ENCODE assay signal across 9 mouse cellular contexts in the genomic region with DNA sequence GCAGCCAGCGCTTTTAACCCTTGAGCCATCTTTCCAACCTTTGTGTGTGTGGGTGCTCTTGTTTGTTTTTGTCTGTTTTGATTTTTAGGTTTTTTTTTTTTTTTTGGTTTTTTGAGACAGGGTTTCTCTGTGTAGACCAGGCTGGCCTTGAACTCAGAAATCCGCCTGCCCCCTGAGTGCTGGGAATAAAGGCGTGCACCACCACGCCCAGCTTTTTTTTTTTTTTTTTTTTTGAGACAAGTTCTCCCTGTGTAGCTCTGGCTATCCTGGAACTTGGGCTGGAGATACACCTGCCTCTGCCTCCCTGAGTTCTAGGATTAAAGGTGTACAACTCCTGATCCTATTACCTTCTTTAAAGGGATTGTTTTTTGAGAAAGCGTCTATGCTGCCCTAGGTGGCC. TPM values are rescaled to one million over a fixed set of nuclear protein-coding genes. Genes with fewer than 3 reads are reported as not detected.
DNase-seq lines count a peak whose midpoint lies in the region; ATAC-seq and TF ChIP-seq lines count a peak whose summit lies in the region.
"Had no signal": no experiment of that assay in that cellular context is flagged by ENCODE, and none has a peak within 500 bp of the region (broad histone marks: within the 10 kb centered on the region; RNA-seq: fewer than 3 reads in every experiment).

No protein-coding gene starts in this region.

- TF ChIP-seq CTCF in midbrain, postnatal 0 days (IDR thresholded peaks at IDR 0.05): no peak

- peak overlapping the region; percentile 85 for H3K4me3 ChIP-seq in kidney, embryonic 16.5 days (ENCODE audit: low read length)
- H3K4me3 ChIP-seq in embryonic facial prominence, embryonic 13.5 days: peak overlapping the region; percentile 99
- peak overlapping the region; percentile 94 for H3K4me3 ChIP-seq in limb, embryonic 10.5 days
- H3K4me3 ChIP-seq in midbrain, postnatal 0 days (ENCODE audit: low read depth, low read length): no peak overlapping the region

- H3K9ac ChIP-seq in kidney, embryonic 16.5 days (replicated peaks; ENCODE audit: low read length): peak overlapping the region; percentile 94
- peak overlapping the region; percentile 96 for H3K9ac ChIP-seq in embryonic facial prominence, embryonic 13.5 days
- H3K9ac ChIP-seq in midbrain, postnatal 0 days (replicated peaks; ENCODE audit: low read length, poor library complexity, severe bottlenecking): no peak overlapping the region

- ATAC-seq in kidney, embryonic 16.5 days (ENCODE audit: low FRiP score, low TSS enrichment): no peak
- ATAC-seq in embryonic facial prominence, embryonic 13.5 days (ENCODE audit: insufficient number of reproducible peaks, insufficient read depth, low FRiP score, low TSS enrichment, low read depth): no peak
- no peak for ATAC-seq in midbrain, postnatal 0 days (ENCODE audit: low FRiP score)

- no peaks in the 10 kb centered on the region for H3K27me3 ChIP-seq in kidney, embryonic 16.5 days (ENCODE audit: insufficient read depth, low read length)
- H3K27me3 ChIP-seq in embryonic facial prominence, embryonic 13.5 days: no peaks in the 10 kb centered on the region
- no peaks in the 10 kb centered on the region for H3K27me3 ChIP-seq in limb, embryonic 10.5 days (ENCODE audit: low read depth, poor library complexity, severe bottlenecking)
- no peaks in the 10 kb centered on the region for H3K27me3 ChIP-seq in midbrain, postnatal 0 days (ENCODE audit: insufficient read depth, low read length)

- peak overlapping the region; percentile 92 for H3K4me2 ChIP-seq in kidney, embryonic 16.5 days (replicated peaks; ENCODE audit: low read depth, low read length)
- peak overlapping the region; percentile 76 for H3K4me2 ChIP-seq in embryonic facial prominence, embryonic 13.5 days
- peak overlapping the region; percentile 69; the same call in 1 of the 2 replicates for H3K4me2 ChIP-seq in midbrain, postnatal 0 days (ENCODE audit: low read depth, low read length, poor library complexity, severe bottlenecking)

- H3K9me3 ChIP-seq in kidney, embryonic 16.5 days (ENCODE audit: low read length): no peaks in the 10 kb centered on the region
- no peaks in the 10 kb centered on the region for H3K9me3 ChIP-seq in embryonic facial prominence, embryonic 13.5 days
- H3K9me3 ChIP-seq in limb, embryonic 10.5 days (replicated peaks): no peaks in the 10 kb centered on the region
- H3K9me3 ChIP-seq in midbrain, postnatal 0 days (ENCODE audit: low read length): no peaks in the 10 kb centered on the region

- H3K27ac ChIP-seq in kidney, embryonic 16.5 days (ENCODE audit: low read length): no peak overlapping the region
- no peak overlapping the region for H3K27ac ChIP-seq in embryonic facial prominence, embryonic 13.5 days
- no peak overlapping the region for H3K27ac ChIP-seq in limb, embryonic 10.5 days
- H3K27ac ChIP-seq in midbrain, postnatal 0 days (ENCODE audit: low read depth, low read length): no peak overlapping the region

- DNase-seq in kidney, adult 18-20 months: no peak
- DNase-seq in limb, embryonic 10.5 days (ENCODE audit: low spot score): no peak
- no peak for DNase-seq in midbrain, postnatal 0 days (ENCODE audit: low spot score)
- DNase-seq in cerebellum, postnatal 10 days: no peak
- no peak for DNase-seq in adipocyte (ENCODE audit: low spot score)
- no peak for DNase-seq in left cerebral cortex, adult 9 months (ENCODE audit: low spot score in 2 of 2)
- DNase-seq: kidney, adult 8-10 months had no signal

- 83% methylated on average over 5 of the region's 5 CpGs for WGBS in kidney, embryonic 16.5 days
- 80% methylated on average over 5 of the region's 5 CpGs for WGBS in embryonic facial prominence, embryonic 13.5 days
- WGBS in limb, embryonic 10.5 days: 93% methylated on average over 5 of the region's 5 CpGs
- WGBS in midbrain, postnatal 0 days: 88% methylated on average over 5 of the region's 5 CpGs

- peaks cover 11% of the 10 kb centered on the region for H3K36me3 ChIP-seq in kidney, embryonic 16.5 days (ENCODE audit: insufficient read depth, low read length)
- peaks cover 21% of the 10 kb centered on the region for H3K36me3 ChIP-seq in embryonic facial prominence, embryonic 13.5 days
- H3K36me3 ChIP-seq in limb, embryonic 10.5 days: peaks cover 54% of the 10 kb centered on the region
- H3K36me3 ChIP-seq in midbrain, postnatal 0 days (ENCODE audit: insufficient read depth, low read length): 0 out of 2 replicates have a peak, but pooled peaks cover 3% of the 10 kb centered on the region

- H3K4me1 ChIP-seq in kidney, embryonic 16.5 days (ENCODE audit: insufficient read depth, low read length): peaks cover 30% of the 10 kb centered on the region
- H3K4me1 ChIP-seq in embryonic facial prominence, embryonic 13.5 days: peaks cover 23% of the 10 kb centered on the region
- H3K4me1 ChIP-seq in limb, embryonic 10.5 days: peaks cover 28% of the 10 kb centered on the region
- peaks cover 11% of the 10 kb centered on the region; the same call in 1 of the 2 replicates for H3K4me1 ChIP-seq in midbrain, postnatal 0 days (ENCODE audit: insufficient read depth, low read length)

RNA-seq across cellular contexts. Expression of a gene that starts 2.4 kb away (rescaled TPM):
- 409 and 441 TPM in 2 replicates for polyA plus RNA-seq in kidney, embryonic 16.5 days (2015; fragmentation: Nextera tagmentation; extraction: Ambion mirVana)
- polyA plus RNA-seq in embryonic facial prominence, embryonic 13.5 days (2015; fragmentation: Nextera tagmentation; extraction: Ambion mirVana): 537 and 556 TPM in 2 replicates
- 668 and 708 TPM in 2 replicates for polyA plus RNA-seq in limb, embryonic 10.5 days (2016; fragmentation: Nextera tagmentation; extraction: Ambion mirVana)
- 109 and 117 TPM in 2 replicates for total RNA-seq in midbrain, postnatal 0 days (2014; rRNA removed)
- 390 and 433 TPM in 2 replicates for polyA plus RNA-seq in midbrain, postnatal 0 days (2015; fragmentation: Nextera tagmentation; extraction: Ambion mirVana)

RNA-seq across cellular contexts. Expression of a gene that starts 22.0 kb away (rescaled TPM):
- 3,411 and 3,412 TPM in 2 replicates for polyA plus RNA-seq in kidney, embryonic 16.5 days (2015; fragmentation: Nextera tagmentation; extraction: Ambion mirVana)
- 1,953 and 2,050 TPM in 2 replicates for polyA plus RNA-seq in embryonic facial prominence, embryonic 13.5 days (2015; fragmentation: Nextera tagmentation; extraction: Ambion mirVana)
- polyA plus RNA-seq in limb, embryonic 10.5 days (2016; fragmentation: Nextera tagmentation; extraction: Ambion mirVana): 2,336 and 2,543 TPM in 2 replicates
- total RNA-seq in midbrain, postnatal 0 days (2014; rRNA removed): 4,011 and 6,126 TPM in 2 replicates
- 2,103 and 2,155 TPM in 2 replicates for polyA plus RNA-seq in midbrain, postnatal 0 days (2015; fragmentation: Nextera tagmentation; extraction: Ambion mirVana)

RNA-seq across cellular contexts. Expression of a gene that starts 25.7 kb away (rescaled TPM):
- polyA plus RNA-seq in kidney, embryonic 16.5 days (2015; fragmentation: Nextera tagmentation; extraction: Ambion mirVana): 667 and 704 TPM in 2 replicates
- polyA plus RNA-seq in embryonic facial prominence, embryonic 13.5 days (2015; fragmentation: Nextera tagmentation; extraction: Ambion mirVana): 789 and 900 TPM in 2 replicates
- 898 and 1,037 TPM in 2 replicates for polyA plus RNA-seq in limb, embryonic 10.5 days (2016; fragmentation: Nextera tagmentation; extraction: Ambion mirVana)
- 415 and 452 TPM in 2 replicates for total RNA-seq in midbrain, postnatal 0 days (2014; rRNA removed)
- 443 and 454 TPM in 2 replicates for polyA plus RNA-seq in midbrain, postnatal 0 days (2015; fragmentation: Nextera tagmentation; extraction: Ambion mirVana)

RNA-seq across cellular contexts. Expression of a gene that starts 30.3 kb away (rescaled TPM):
- 10.9 and 14.3 TPM in 2 replicates for polyA plus RNA-seq in kidney, embryonic 16.5 days (2015; fragmentation: Nextera tagmentation; extraction: Ambion mirVana)
- polyA plus RNA-seq in embryonic facial prominence, embryonic 13.5 days (2015; fragmentation: Nextera tagmentation; extraction: Ambion mirVana): 10.9 and 11.4 TPM in 2 replicates
- polyA plus RNA-seq in limb, embryonic 10.5 days (2016; fragmentation: Nextera tagmentation; extraction: Ambion mirVana): 12.3 and 14.4 TPM in 2 replicates
- 14.0 and 17.3 TPM in 2 replicates for total RNA-seq in midbrain, postnatal 0 days (2014; rRNA removed)
- polyA plus RNA-seq in midbrain, postnatal 0 days (2015; fragmentation: Nextera tagmentation; extraction: Ambion mirVana): 8.0 and 9.3 TPM in 2 replicates

RNA-seq across cellular contexts. Expression of a gene that starts 46.1 kb away (rescaled TPM):
- 83.4 and 84.1 TPM in 2 replicates for polyA plus RNA-seq in kidney, embryonic 16.5 days (2015; fragmentation: Nextera tagmentation; extraction: Ambion mirVana)
- polyA plus RNA-seq in embryonic facial prominence, embryonic 13.5 days (2015; fragmentation: Nextera tagmentation; extraction: Ambion mirVana): 92.1 and 92.2 TPM in 2 replicates
- polyA plus RNA-seq in limb, embryonic 10.5 days (2016; fragmentation: Nextera tagmentation; extraction: Ambion mirVana): 99.0 and 109 TPM in 2 replicates
- 19.8 and 30.1 TPM in 2 replicates for total RNA-seq in midbrain, postnatal 0 days (2014; rRNA removed)
- 33.5 and 33.6 TPM in 2 replicates for polyA plus RNA-seq in midbrain, postnatal 0 days (2015; fragmentation: Nextera tagmentation; extraction: Ambion mirVana)
